Mouse (Mus musculus) ES-E14 (cell line): ENCODE measurements around the gene Cd22.

Source experiments
- ZC3H11A ChIP-seq: IDR thresholded peaks from 2 replicates; pipeline ENCODE4 v1.6.1; 2012; ENCODE audit warnings: low read depth, mild to moderate bottlenecking, inconsistent platforms, low read length, borderline replicate concordance
- ZNF384 ChIP-seq: IDR thresholded peaks from 2 replicates; pipeline ENCODE4 v1.6.1; 2012; ENCODE audit warnings: low read depth, low read length, inconsistent platforms

DNA sequence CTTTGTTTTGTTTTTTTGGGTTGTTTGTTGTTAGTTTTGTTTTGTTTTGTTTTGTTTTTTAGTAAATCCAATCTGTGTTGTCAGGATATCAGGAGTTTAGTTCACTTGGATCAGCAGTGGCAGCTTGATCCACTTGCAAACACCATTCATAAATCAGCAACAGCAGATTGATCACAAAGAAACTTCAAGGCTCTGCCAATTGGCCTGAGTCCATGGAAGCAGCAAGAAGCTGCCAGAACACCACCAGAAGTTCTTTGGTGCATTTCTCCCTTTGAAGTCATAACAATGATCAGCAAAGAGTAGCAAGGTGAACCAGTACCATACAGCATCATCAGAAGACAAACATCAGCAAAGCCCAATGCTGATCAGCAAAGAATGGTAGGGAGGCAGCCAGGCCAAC, 3.9 kb upstream of the Cd22 start:
- TF ChIP-seq ZC3H11A (no peak), ZNF384 (no peak)
